Mouse (Mus musculus) liver, embryonic 16.5 days (tissue): Measurements from ENCODE around the gene Marcksl1. TPM values are rescaled to one million over a fixed set of nuclear protein-coding genes. Genes with fewer than 3 reads are reported as not detected.

Experiments used
- ATAC-seq: fragments of 200-750 bp; cut with Nextera tagmentation; 2 replicates; pipeline ENCODE4 v1.8.0; 2017; ENCODE audit warnings: low read depth, mild to moderate bottlenecking, moderate number of reproducible peaks, moderate library complexity
- H3K27ac ChIP-seq: fragments of 300-500 bp; sonication (generic); 2 replicates; pipeline ENCODE4 v1.5.1; 2014; ENCODE audit warnings: mild to moderate bottlenecking, low read length
- H3K27me3 ChIP-seq: fragments of 300-500 bp; sonication (generic); 2 replicates; pipeline ENCODE4 v1.6.1; 2014; ENCODE audit warnings: low read depth, low read length, mixed read lengths; ENCODE audit not compliant: control insufficient read depth, insufficient read depth
- H3K36me3 ChIP-seq: fragments of 300-500 bp; sonication (generic); 2 replicates; pipeline ENCODE4 v1.6.1; 2014; ENCODE audit warnings: mild to moderate bottlenecking; ENCODE audit not compliant: control insufficient read depth, insufficient read depth
- H3K4me1 ChIP-seq: fragments of 300-500 bp; sonication (generic); 2 replicates; pipeline ENCODE4 v1.6.1; 2014; ENCODE audit warnings: low read depth, low read length, mixed read lengths; ENCODE audit not compliant: control insufficient read depth
- H3K4me2 ChIP-seq: fragments of 300-500 bp; sonication (generic); 2 replicates; pipeline ENCODE4 v1.6.1; 2014; ENCODE audit warnings: low read depth, low read length, mixed read lengths
- H3K4me3 ChIP-seq: fragments of 300-500 bp; sonication (generic); 2 replicates; pipeline ENCODE4 v1.5.1; 2014; ENCODE audit warnings: low read depth, mild to moderate bottlenecking, low read length
- H3K9ac ChIP-seq: fragments of 300-500 bp; sonication (generic); 2 replicates; pipeline ENCODE4 v1.6.1; 2014; ENCODE audit warnings: low read depth, low read length
- H3K9me3 ChIP-seq: fragments of 300-500 bp; sonication (generic); replicated peaks from 2 replicates; pipeline ENCODE4 v1.6.1; 2016; ENCODE audit warnings: low read length; ENCODE audit not compliant: control insufficient read depth
- WGBS: fragments of 180-500 bp; shearing (Covaris S2); extraction: QIAGEN DNeasy Blood & Tissue Kit; methylation state at CpG from one replicate; pipeline ENCODE4 v1.1.7; 2014; ENCODE audit not compliant: insufficient replicate concordance; 5-methylcytosine and 5-hydroxymethylcytosine counted together
- microRNA-seq: library from miRNA; unstranded; fragments of <30 nt; microRNA quantifications from one replicate; pipeline ENCODE4, GENCODE M21; 2016
- polyA plus RNA-seq: library from polyadenylated mRNA; unstranded; fragments of >200 nt; fragmentation: Nextera tagmentation; extraction: Ambion mirVana; gene quantifications from 2 replicates; pipeline ENCODE4 v1.2.1, GENCODE M21; 2015

Marcksl1 gene
- polyA plus RNA-seq, 1 experiment from 2014 or later = 41.4 TPM

DNA sequence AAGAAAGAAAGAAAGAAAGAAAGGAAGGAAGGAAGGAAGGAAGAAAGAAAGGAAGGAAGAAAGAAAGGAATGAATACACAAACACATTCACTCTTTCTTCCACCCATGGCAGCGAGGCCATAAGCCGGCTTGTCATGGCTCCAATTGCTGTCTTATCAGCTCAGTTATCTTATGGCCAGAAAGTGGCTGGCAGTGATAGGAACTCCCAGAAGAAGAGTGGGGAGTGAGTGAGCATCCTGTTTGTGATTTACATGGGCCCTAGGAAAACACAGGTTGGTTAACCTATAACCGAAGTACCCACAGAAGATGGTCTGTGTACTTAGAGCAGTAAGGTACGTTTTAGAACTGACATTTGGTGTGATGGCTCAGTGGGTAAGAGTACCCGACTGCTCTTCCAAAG, 47.8 kb downstream of the Marcksl1 start:
- no peak for ATAC-seq
- 41% methylated on average over 5 of the region's 5 CpGs for WGBS
- H3K27ac ChIP-seq = no peak overlapping the region

GRCm38 (mm10) chr4:129563718-129564117, 50.3 kb downstream of the Marcksl1 start:
- no peak overlapping the region for H3K27ac ChIP-seq
- H3K4me3 ChIP-seq = no peak overlapping the region
- 76% methylated on average over 8 of the region's 8 CpGs for WGBS
- H3K4me2 ChIP-seq = no peak overlapping the region
- no peaks in the 10 kb centered on the region for H3K27me3 ChIP-seq
- peak; percentile 48; the same call in 1 of the 2 replicates for ATAC-seq
- no peaks in the 10 kb centered on the region for H3K36me3 ChIP-seq
- H3K9ac ChIP-seq = no peak overlapping the region
- no peaks in the 10 kb centered on the region for H3K9me3 ChIP-seq
- peaks cover 3% of the 10 kb centered on the region for H3K4me1 ChIP-seq

More for the DNA sequence above, 47.8 kb downstream of the Marcksl1 start:
- no peak overlapping the region for H3K4me3 ChIP-seq
- H3K4me2 ChIP-seq = no peak overlapping the region
- H3K36me3 ChIP-seq = no peaks in the 10 kb centered on the region
- H3K9me3 ChIP-seq = no peaks in the 10 kb centered on the region
- no peaks in the 10 kb centered on the region for H3K27me3 ChIP-seq
- no peak overlapping the region for H3K9ac ChIP-seq
- peaks cover 22% of the 10 kb centered on the region for H3K4me1 ChIP-seq

DNA sequence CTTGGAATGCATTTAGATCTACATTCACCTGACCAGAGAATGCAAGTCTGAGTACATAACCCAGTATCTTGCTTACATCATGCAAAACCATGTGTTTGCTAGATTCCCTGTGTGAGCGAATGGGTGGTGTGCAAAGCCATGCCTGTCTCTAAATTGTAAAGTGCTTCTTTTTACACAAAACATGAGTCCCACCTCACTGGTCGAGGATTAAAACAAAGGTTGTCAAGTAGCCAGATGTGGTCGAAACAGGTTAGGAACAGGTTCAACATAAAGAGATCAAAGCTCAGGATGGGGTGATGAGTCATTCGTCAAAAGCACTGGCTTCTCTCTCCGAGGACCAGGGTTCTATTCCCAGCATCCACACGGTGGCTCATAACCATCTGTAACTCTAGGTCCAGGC, 51.8 kb downstream of the Marcksl1 start:
- H3K9ac ChIP-seq = no peak overlapping the region
- no peak for ATAC-seq
- 74% methylated on average over 6 of the region's 6 CpGs for WGBS
- no peak overlapping the region for H3K4me2 ChIP-seq
- H3K36me3 ChIP-seq = no peaks in the 10 kb centered on the region
- H3K4me3 ChIP-seq = no peak overlapping the region
- H3K4me1 ChIP-seq = peaks cover 3% of the 10 kb centered on the region
- H3K9me3 ChIP-seq = no peaks in the 10 kb centered on the region
- no peak overlapping the region for H3K27ac ChIP-seq
- H3K27me3 ChIP-seq = no peaks in the 10 kb centered on the region

Small RNA genes lying within 50 kb of the gene (microRNA-seq; reads per million reads assigned to microRNA genes)
- gene Mir8119 = not detected

Other genes with a start within 250 kb of the Marcksl1 start
- gene Sync, start 226.0 kb upstream of the Marcksl1 start, polyA plus RNA-seq = 0.13 and 0.33 TPM in 2 replicates
- 214 and 238 TPM in 2 replicates for gene Rbbp4, start 178.2 kb upstream of the Marcksl1 start, polyA plus RNA-seq
- 22.5 and 23.0 TPM in 2 replicates for gene Zbtb8os, start 177.9 kb upstream of the Marcksl1 start, polyA plus RNA-seq
- gene Zbtb8a, start 135.5 kb upstream of the Marcksl1 start, polyA plus RNA-seq = 2.2 and 2.7 TPM in 2 replicates
- 1.3 and 1.4 TPM in 2 replicates for gene Zbtb8b, start 72.7 kb upstream of the Marcksl1 start, polyA plus RNA-seq
- gene Bsdc1, start 52.0 kb upstream of the Marcksl1 start, polyA plus RNA-seq = 79.2 and 87.0 TPM in 2 replicates
- 0.13 TPM in 1 of 2 replicates, not detected in the other for gene Tssk3, start 22.6 kb upstream of the Marcksl1 start, polyA plus RNA-seq
- gene Fam229a, start 22.4 kb upstream of the Marcksl1 start, polyA plus RNA-seq = 0.23 and 0.60 TPM in 2 replicates
- gene Hdac1, start 29.1 kb downstream of the Marcksl1 start, polyA plus RNA-seq = 82.1 and 89.8 TPM in 2 replicates
- 3.1 and 3.2 TPM in 2 replicates for gene Lck, start 60.1 kb downstream of the Marcksl1 start, polyA plus RNA-seq
- gene Fam167b, start 65.0 kb downstream of the Marcksl1 start, polyA plus RNA-seq = 6.9 and 7.5 TPM in 2 replicates
- 133 and 142 TPM in 2 replicates for gene Eif3i, start 87.1 kb downstream of the Marcksl1 start, polyA plus RNA-seq
- 104 and 106 TPM in 2 replicates for gene Tmem234, start 87.1 kb downstream of the Marcksl1 start, polyA plus RNA-seq
- 0.46 and 0.91 TPM in 2 replicates for gene Dcdc2b, start 100.7 kb downstream of the Marcksl1 start, polyA plus RNA-seq
- 7.5 and 8.0 TPM in 2 replicates for gene Iqcc, start 105.5 kb downstream of the Marcksl1 start, polyA plus RNA-seq
- gene Ccdc28b, start 110.4 kb downstream of the Marcksl1 start, polyA plus RNA-seq = 11.2 and 12.7 TPM in 2 replicates
- 22.1 and 24.2 TPM in 2 replicates for gene Txlna, start 127.5 kb downstream of the Marcksl1 start, polyA plus RNA-seq
- 6.9 and 7.0 TPM in 2 replicates for gene Kpna6, start 159.2 kb downstream of the Marcksl1 start, polyA plus RNA-seq
- gene Tmem39b, start 183.3 kb downstream of the Marcksl1 start, polyA plus RNA-seq = 3.3 TPM in 2 replicates
- gene Khdrbs1, start 228.7 kb downstream of the Marcksl1 start, polyA plus RNA-seq = 19.6 and 20.2 TPM in 2 replicates